Mouse (Mus musculus) lung, embryonic 14.5 days (tissue): ENCODE data around the gene Lmtk2. TPM values are rescaled to one million over a fixed set of nuclear protein-coding genes. Genes with fewer than 3 reads are reported as not detected.

Experiments used
- ATAC-seq: fragments of 200-750 bp; cut with Nextera tagmentation; 2 replicates; pipeline ENCODE4 v1.8.0; 2017; ENCODE audit warnings: mild to moderate bottlenecking, moderate TSS enrichment, moderate library complexity; ENCODE audit not compliant: insufficient read depth
- DNase-seq: peaks from one replicate; pipeline ENCODE4 v3.0.0-alpha.2; 2015
- H3K27ac ChIP-seq: fragments of 300-500 bp; sonication (generic); 2 replicates; pipeline ENCODE4 v1.5.1; 2014; ENCODE audit warnings: low read depth, mild to moderate bottlenecking, moderate library complexity
- H3K27me3 ChIP-seq: fragments of 300-500 bp; sonication (generic); 2 replicates; pipeline ENCODE4 v1.6.1; 2014; ENCODE audit warnings: low read length, control low read depth; ENCODE audit not compliant: insufficient read depth
- H3K36me3 ChIP-seq: fragments of 300-500 bp; sonication (generic); 2 replicates; pipeline ENCODE4 v1.6.1; 2014; ENCODE audit warnings: control low read depth; ENCODE audit not compliant: insufficient read depth
- H3K4me1 ChIP-seq: fragments of 300-500 bp; sonication (generic); 2 replicates; pipeline ENCODE4 v1.6.1; 2014; ENCODE audit warnings: antibody characterized with exemption, control low read depth; ENCODE audit not compliant: insufficient read depth
- H3K4me2 ChIP-seq: fragments of 300-500 bp; sonication (generic); 2 replicates; pipeline ENCODE4 v1.6.1; 2014; ENCODE audit warnings: mild to moderate bottlenecking
- H3K4me3 ChIP-seq: fragments of 300-500 bp; sonication (generic); 2 replicates; pipeline ENCODE4 v1.5.1; 2014; ENCODE audit warnings: low read depth, low read length
- H3K9ac ChIP-seq: fragments of 300-500 bp; sonication (generic); 2 replicates; pipeline ENCODE4 v1.6.1; 2014
- H3K9me3 ChIP-seq: fragments of 300-500 bp; sonication (generic); 2 replicates; pipeline ENCODE4 v1.6.1; 2016; ENCODE audit warnings: low read depth, low read length, control low read depth
- CTCF ChIP-seq: IDR thresholded peaks from 2 replicates; pipeline ENCODE4 v1.5.1; 2016; ENCODE audit warnings: antibody characterized with exemption, low read depth
- WGBS: fragments of 180-500 bp; shearing (Covaris S2); extraction: QIAGEN DNeasy Blood & Tissue Kit; methylation state at CpG from one replicate; pipeline ENCODE4 v1.1.7; 2014; 5-methylcytosine and 5-hydroxymethylcytosine counted together
- polyA plus RNA-seq: library from polyadenylated mRNA; unstranded; fragments of >200 nt; fragmentation: Nextera tagmentation; extraction: Ambion mirVana; gene quantifications from 2 replicates; pipeline ENCODE4 v1.2.1, GENCODE M21; 2014

Lmtk2 gene
- polyA plus RNA-seq, 1 experiment from 2014 or later: 5.3 TPM

DNA sequence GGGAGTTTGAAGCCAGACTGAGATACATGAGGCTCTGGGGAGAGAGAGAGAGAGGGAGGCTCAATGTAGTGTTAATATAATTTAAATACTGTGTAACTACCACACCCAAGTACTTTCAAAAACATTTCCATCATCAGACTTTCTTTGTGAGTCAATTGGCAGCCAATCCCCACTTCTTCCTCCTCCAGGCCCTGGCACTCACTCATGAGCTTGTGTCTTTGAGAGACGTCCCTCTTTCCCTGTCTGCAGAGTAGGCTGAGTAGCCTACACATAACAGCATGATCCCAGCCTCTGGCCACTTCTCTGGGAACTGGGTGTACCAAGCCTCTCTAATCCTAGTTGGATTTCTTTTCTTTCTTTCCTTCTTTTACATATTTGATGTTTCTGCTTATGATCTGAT, 29.0 kb upstream of the Lmtk2 start:
- H3K4me1 ChIP-seq: no peaks in the 10 kb centered on the region
- 29% methylated on average over 1 of the region's 1 CpGs for WGBS
- no peak for ATAC-seq
- no peaks in the 10 kb centered on the region for H3K27me3 ChIP-seq
- TF ChIP-seq CTCF: no peak
- no peaks in the 10 kb centered on the region for H3K36me3 ChIP-seq
- H3K9ac ChIP-seq: no peak overlapping the region
- H3K4me2 ChIP-seq: no peak overlapping the region
- H3K4me3 ChIP-seq: no peak overlapping the region
- H3K9me3 ChIP-seq: no peaks in the 10 kb centered on the region
- H3K27ac ChIP-seq: no peak overlapping the region
- DNase-seq: no peak

DNA sequence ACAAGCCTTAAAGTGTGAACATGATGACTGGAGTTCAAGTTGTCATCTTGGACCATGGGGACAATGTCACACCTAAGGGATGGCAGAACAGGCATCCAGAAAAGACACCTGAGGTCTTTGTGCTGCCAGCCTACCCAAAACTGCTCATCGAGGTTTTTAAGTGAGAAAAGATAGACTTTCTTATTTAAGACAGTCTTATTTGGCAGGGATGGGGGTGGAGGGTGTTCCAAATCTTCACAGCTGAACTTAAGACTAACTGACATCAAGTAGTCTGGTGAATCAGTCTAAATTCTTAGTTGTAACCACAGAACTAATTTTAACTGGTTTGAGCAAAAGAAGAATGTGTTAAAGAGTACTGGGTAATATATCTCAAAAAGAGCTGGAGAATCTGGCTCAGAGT, 22.7 kb upstream of the Lmtk2 start:
- Histone ChIP-seq H3K27ac (no peak overlapping the region), H3K4me3 (no peak overlapping the region), H3K4me1 (no peaks in the 10 kb centered on the region), H3K4me2 (no peak overlapping the region), H3K9ac (no peak overlapping the region), H3K36me3 (no peaks in the 10 kb centered on the region), H3K27me3 (no peaks in the 10 kb centered on the region), H3K9me3 (no peaks in the 10 kb centered on the region)
- no peak for TF ChIP-seq CTCF
- DNase-seq (no peak), ATAC-seq (no peak)
- 60% methylated on average over 1 of the region's 1 CpGs for WGBS

DNA sequence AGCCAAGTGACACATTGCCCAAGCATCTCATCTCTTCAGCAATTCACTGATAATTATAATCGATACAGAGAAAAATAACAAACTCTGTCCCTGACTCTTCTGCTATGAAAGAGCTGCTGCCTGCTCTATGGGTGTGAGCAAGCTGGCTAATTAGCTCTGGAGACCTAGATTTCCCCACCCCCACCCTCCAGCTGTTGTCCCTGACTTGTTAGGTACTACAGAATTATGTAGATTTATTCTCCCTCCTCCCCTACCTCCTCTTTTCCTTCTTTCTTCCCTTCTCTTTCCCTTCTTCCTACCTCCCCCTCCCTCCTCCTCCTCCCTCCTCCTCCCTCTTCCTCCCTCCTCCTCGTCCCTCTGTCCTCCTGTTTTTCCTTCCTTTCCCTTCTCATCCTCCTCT, 19.4 kb upstream of the Lmtk2 start:
- H3K9me3 ChIP-seq: no peaks in the 10 kb centered on the region
- H3K4me3 ChIP-seq: no peak overlapping the region
- no peak for ATAC-seq

DNA sequence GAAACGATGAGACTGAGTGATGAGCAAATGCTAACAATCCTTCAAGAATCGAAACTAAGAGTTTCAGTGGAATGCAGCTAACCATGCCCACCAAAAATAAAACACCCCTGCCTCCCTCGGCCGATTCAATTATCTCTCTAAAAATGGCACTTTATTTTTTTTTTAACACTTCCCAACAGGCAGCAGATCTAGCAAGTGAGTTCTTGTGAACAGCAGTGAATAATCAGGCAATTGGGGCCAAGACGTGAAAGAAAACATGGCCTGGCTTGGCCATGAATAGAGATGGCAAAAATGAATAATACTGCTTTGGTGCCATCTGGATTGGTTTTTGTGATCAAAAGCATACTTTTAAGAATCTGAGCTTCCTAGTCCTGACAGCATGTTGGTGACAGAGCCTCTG, 18.2 kb upstream of the Lmtk2 start:
- no peak overlapping the region for H3K4me2 ChIP-seq
- no peak for TF ChIP-seq CTCF
- WGBS: 83% methylated on average over 5 of the region's 5 CpGs
- no peak overlapping the region for H3K27ac ChIP-seq
- H3K9me3 ChIP-seq: no peaks in the 10 kb centered on the region
- no peak for ATAC-seq
- H3K4me1 ChIP-seq: no peaks in the 10 kb centered on the region
- DNase-seq: no peak
- H3K27me3 ChIP-seq: no peaks in the 10 kb centered on the region
- no peak overlapping the region for H3K4me3 ChIP-seq
- H3K36me3 ChIP-seq: no peaks in the 10 kb centered on the region
- H3K9ac ChIP-seq: no peak overlapping the region

More for the DNA sequence above, 19.4 kb upstream of the Lmtk2 start:
- no peak for DNase-seq
- H3K9ac ChIP-seq: no peak overlapping the region
- H3K4me1 ChIP-seq: no peaks in the 10 kb centered on the region
- no peak overlapping the region for H3K4me2 ChIP-seq
- WGBS: 39% methylated on average over 2 of the region's 2 CpGs
- H3K27me3 ChIP-seq: no peaks in the 10 kb centered on the region
- TF ChIP-seq CTCF: no peak
- no peaks in the 10 kb centered on the region for H3K36me3 ChIP-seq
- no peak overlapping the region for H3K27ac ChIP-seq

DNA sequence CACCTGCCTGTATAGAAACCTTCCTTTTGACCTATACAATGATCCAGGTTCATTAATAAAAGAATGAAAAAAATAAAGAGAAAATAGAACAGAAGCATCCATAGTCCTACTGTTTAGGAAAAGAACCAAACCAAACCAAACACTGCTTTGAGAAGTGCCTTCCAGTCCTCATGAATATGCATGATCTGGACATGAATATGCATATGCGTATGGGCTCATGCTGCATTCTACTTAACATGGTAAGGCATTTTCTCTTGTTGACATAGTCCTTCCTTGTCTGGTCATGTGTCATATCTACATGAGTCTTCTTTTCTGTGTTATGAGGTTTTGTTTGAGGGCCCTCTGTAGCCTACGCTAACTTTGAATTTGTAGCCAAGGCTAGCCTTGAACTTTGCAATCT, 16.7 kb upstream of the Lmtk2 start:
- WGBS: 97% methylated on average over 2 of the region's 2 CpGs

DNA sequence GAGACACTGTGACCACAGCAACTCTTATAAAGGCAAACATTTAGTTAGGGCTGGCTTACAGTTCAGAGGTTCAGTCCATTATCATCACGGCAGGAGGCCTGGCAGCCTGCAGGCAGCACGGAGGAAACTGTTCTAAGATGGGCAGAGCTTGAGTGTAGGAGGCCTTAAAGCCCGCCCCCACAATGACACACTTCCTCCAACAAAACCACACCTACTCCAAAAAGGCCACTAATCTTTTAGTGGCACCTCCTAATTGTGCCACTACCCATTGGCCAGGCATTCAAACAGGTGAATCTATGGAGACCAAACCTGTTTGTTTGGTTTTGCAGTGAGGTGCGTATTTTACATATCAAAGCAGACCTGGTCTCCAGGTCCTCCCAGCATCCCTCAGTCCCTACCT, 16.0 kb upstream of the Lmtk2 start:
- H3K4me3 ChIP-seq: no peak overlapping the region
- no peak overlapping the region for H3K4me2 ChIP-seq
- no peaks in the 10 kb centered on the region for H3K9me3 ChIP-seq
- no peaks in the 10 kb centered on the region for H3K36me3 ChIP-seq
- ATAC-seq (no peak), DNase-seq (no peak)
- H3K9ac ChIP-seq: no peak overlapping the region
- H3K27me3 ChIP-seq: no peaks in the 10 kb centered on the region
- H3K4me1 ChIP-seq: no peaks in the 10 kb centered on the region
- H3K27ac ChIP-seq: no peak overlapping the region
- no peak for TF ChIP-seq CTCF
- 57% methylated on average over 4 of the region's 4 CpGs for WGBS

More for the DNA sequence above, 16.7 kb upstream of the Lmtk2 start:
- Histone ChIP-seq H3K4me2 (no peak overlapping the region), H3K9ac (no peak overlapping the region), H3K36me3 (no peaks in the 10 kb centered on the region), H3K4me3 (no peak overlapping the region), H3K27me3 (no peaks in the 10 kb centered on the region), H3K27ac (no peak overlapping the region), H3K4me1 (no peaks in the 10 kb centered on the region), H3K9me3 (no peaks in the 10 kb centered on the region)
- no peak for TF ChIP-seq CTCF
- DNase-seq (no peak), ATAC-seq (no peak)

DNA sequence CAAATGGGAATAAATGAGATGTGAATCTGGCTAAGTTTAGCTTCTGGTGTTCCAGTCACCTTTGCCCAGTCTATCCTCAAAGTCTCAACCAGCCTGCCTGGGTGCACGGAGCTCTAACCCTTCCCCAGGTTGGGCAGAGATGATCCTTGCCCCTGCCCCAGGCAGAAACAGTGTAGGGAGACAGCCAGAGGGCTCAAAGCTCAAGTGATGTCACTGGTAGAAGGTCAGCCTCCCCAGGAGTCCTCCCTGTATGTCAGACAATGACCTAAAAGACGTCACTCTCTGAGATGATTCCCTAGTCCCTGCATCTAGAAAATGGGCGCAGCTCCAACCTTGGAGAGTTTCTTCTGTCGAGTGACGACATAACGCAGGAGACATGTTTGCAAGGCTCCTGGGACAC, 14.5 kb upstream of the Lmtk2 start:
- H3K4me2 ChIP-seq: no peak overlapping the region
- no peak for ATAC-seq
- 71% methylated on average over 6 of the region's 6 CpGs for WGBS
- H3K27ac ChIP-seq: no peak overlapping the region
- H3K4me3 ChIP-seq: no peak overlapping the region
- H3K9me3 ChIP-seq: no peaks in the 10 kb centered on the region
- no peak overlapping the region for H3K9ac ChIP-seq
- no peaks in the 10 kb centered on the region for H3K4me1 ChIP-seq
- no peaks in the 10 kb centered on the region for H3K27me3 ChIP-seq
- H3K36me3 ChIP-seq: no peaks in the 10 kb centered on the region
- no peak for TF ChIP-seq CTCF
- DNase-seq: no peak

DNA sequence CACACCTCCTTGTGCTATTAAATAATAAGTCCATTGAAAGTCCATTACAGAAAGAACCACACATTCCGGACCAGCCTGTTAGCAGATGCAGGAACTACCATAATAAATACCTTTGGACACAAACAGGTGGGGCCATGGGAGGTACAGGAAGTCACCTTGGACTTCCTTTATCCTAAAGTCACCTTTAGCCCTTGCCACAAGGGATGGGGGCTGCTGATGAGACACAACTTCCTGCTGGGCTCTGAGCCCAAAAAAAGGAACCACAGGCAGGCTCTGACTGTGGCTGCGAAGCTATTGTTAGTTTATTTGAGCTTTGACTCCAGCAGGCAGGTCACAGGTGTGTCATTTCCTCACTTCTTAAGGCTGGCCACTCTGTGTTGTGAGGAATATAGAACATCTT, 13.7 kb upstream of the Lmtk2 start:
- no peaks in the 10 kb centered on the region for H3K9me3 ChIP-seq
- TF ChIP-seq CTCF: no peak
- no peak for ATAC-seq
- no peaks in the 10 kb centered on the region for H3K36me3 ChIP-seq
- no peak overlapping the region for H3K9ac ChIP-seq
- H3K4me3 ChIP-seq: no peak overlapping the region
- H3K4me2 ChIP-seq: no peak overlapping the region
- WGBS: 48% methylated on average over 2 of the region's 2 CpGs
- no peaks in the 10 kb centered on the region for H3K27me3 ChIP-seq
- DNase-seq: no peak
- no peaks in the 10 kb centered on the region for H3K4me1 ChIP-seq
- H3K27ac ChIP-seq: no peak overlapping the region
